Mouse (Mus musculus) kidney, adult 11 months (tissue): ENCODE data around the gene Oxct1.
A peak's percentile ranks its signal among the peaks of the same experiment; 100 is the strongest.

ENCODE experiments used
- DNase-seq: peaks from one replicate; pipeline ENCODE4 v3.0.0; 2022

Oxct1 gene

GRCm38 (mm10) chr15:4026231-4026773 lies at the start of gene Oxct1:
Oxct1 (plus strand) TSS chr15:4026383.
- DNase-seq: peak; percentile 96

GRCm38 (mm10) chr15:3978279-3978678 lies 47.9 kb upstream of the Oxct1 start:
- no peak for DNase-seq

- DNase-seq: peak; percentile 85
Observed at GRCm38 (mm10) chr15:3979061-3979848, 46.9 kb upstream of the Oxct1 start, which contains the start of gene Fbxo4. Fbxo4 (minus strand) TSS chr15:3979573.

GRCm38 (mm10) chr15:3979871-3980270 lies 46.3 kb upstream of the Oxct1 start:
- no peak for DNase-seq

GRCm38 (mm10) chr15:3982732-3983131 lies 43.5 kb upstream of the Oxct1 start:
- no peak for DNase-seq

GRCm38 (mm10) chr15:3984876-3985275 lies 41.3 kb upstream of the Oxct1 start:
- DNase-seq: no peak

- DNase-seq: no peak
Observed at GRCm38 (mm10) chr15:3987981-3988380, 38.2 kb upstream of the Oxct1 start.

- DNase-seq: no peak
Observed at GRCm38 (mm10) chr15:3994852-3995447, 31.2 kb upstream of the Oxct1 start.

- peak; percentile 99 for DNase-seq
Observed at GRCm38 (mm10) chr15:3995448-3996266, 30.5 kb upstream of the Oxct1 start, which contains the start of gene AW549877. AW549877 (minus strand) TSS chr15:3995744.

GRCm38 (mm10) chr15:3996267-3997010 lies 29.7 kb upstream of the Oxct1 start:
- DNase-seq: no peak

GRCm38 (mm10) chr15:3999144-3999543 lies 27.0 kb upstream of the Oxct1 start:
- DNase-seq: no peak

GRCm38 (mm10) chr15:4000536-4000935 lies 25.6 kb upstream of the Oxct1 start:
- no peak for DNase-seq

- DNase-seq: no peak
Observed at GRCm38 (mm10) chr15:4013873-4014272, 12.3 kb upstream of the Oxct1 start.

GRCm38 (mm10) chr15:4020711-4021110 lies 5.5 kb upstream of the Oxct1 start:
- no peak for DNase-seq

GRCm38 (mm10) chr15:4023747-4024146 lies 2.4 kb upstream of the Oxct1 start:
- no peak for DNase-seq

GRCm38 (mm10) chr15:4024726-4025507 lies 1.3 kb upstream of the Oxct1 start:
- DNase-seq: no peak

- DNase-seq: no peak
Observed at GRCm38 (mm10) chr15:4025508-4025904, 677 bp upstream of the Oxct1 start.

GRCm38 (mm10) chr15:4026831-4027584 lies 825 bp downstream of the Oxct1 start:
- DNase-seq: peak; percentile 85

- no peak for DNase-seq
Observed at GRCm38 (mm10) chr15:4027671-4028410, 1.7 kb downstream of the Oxct1 start.

- DNase-seq: peak; percentile 59
Observed at GRCm38 (mm10) chr15:4028411-4028700, 2.2 kb downstream of the Oxct1 start.
